Mouse (Mus musculus) lung, postnatal 0 days (tissue): ENCODE data around the gene Adh5. TPM values are rescaled to one million over a fixed set of nuclear protein-coding genes. Genes with fewer than 3 reads are reported as not detected.

Source experiments
- ATAC-seq: fragments of 200-750 bp; cut with Nextera tagmentation; 2 replicates; pipeline ENCODE4 v1.8.0; 2017; ENCODE audit warnings: moderate library complexity
- DNase-seq: peaks from one replicate; pipeline ENCODE4 v3.0.0-alpha.2; 2016; ENCODE audit warnings: low spot score
- H3K27ac ChIP-seq: fragments of 300-500 bp; sonication (generic); 2 replicates; pipeline ENCODE4 v1.5.1; 2014; ENCODE audit warnings: antibody characterized with exemption, mild to moderate bottlenecking, low read length, mixed read lengths
- H3K27me3 ChIP-seq: fragments of 300-500 bp; sonication (generic); replicated peaks from 2 replicates; pipeline ENCODE4 v1.6.1; 2014; ENCODE audit warnings: low read length, mixed read lengths; ENCODE audit not compliant: insufficient read depth
- H3K36me3 ChIP-seq: fragments of 300-500 bp; sonication (generic); 2 replicates; pipeline ENCODE4 v1.6.1; 2014; ENCODE audit warnings: low read length, mixed read lengths; ENCODE audit not compliant: insufficient read depth
- H3K4me1 ChIP-seq: fragments of 300-500 bp; sonication (generic); 2 replicates; pipeline ENCODE4 v1.6.1; 2014; ENCODE audit warnings: antibody characterized with exemption, low read depth, low read length, mixed read lengths; ENCODE audit not compliant: insufficient read depth
- H3K4me2 ChIP-seq: fragments of 300-500 bp; sonication (generic); replicated peaks from 2 replicates; pipeline ENCODE4 v1.6.1; 2014; ENCODE audit warnings: low read depth, mild to moderate bottlenecking, low read length, moderate library complexity, mixed read lengths
- H3K4me3 ChIP-seq: fragments of 300-500 bp; sonication (generic); 2 replicates; pipeline ENCODE4 v1.5.1; 2014; ENCODE audit warnings: low read depth, low read length
- H3K9ac ChIP-seq: fragments of 300-500 bp; sonication (generic); replicated peaks from 2 replicates; pipeline ENCODE4 v1.6.1; 2014; ENCODE audit warnings: low read depth, mild to moderate bottlenecking
- H3K9me3 ChIP-seq: fragments of 300-500 bp; sonication (generic); 2 replicates; pipeline ENCODE4 v1.6.1; 2016; ENCODE audit warnings: low read length, mixed read lengths
- CTCF ChIP-seq: IDR thresholded peaks from 2 replicates; pipeline ENCODE4 v1.5.1; 2016; ENCODE audit warnings: antibody characterized with exemption, mild to moderate bottlenecking
- EP300 ChIP-seq: IDR thresholded peaks from 2 replicates; pipeline ENCODE4 v1.6.1; 2016; ENCODE audit warnings: antibody characterized with exemption, mild to moderate bottlenecking, control low read depth
- WGBS: fragments of 180-500 bp; shearing (Covaris S2); extraction: QIAGEN DNeasy Blood & Tissue Kit; methylation state at CpG from one replicate; pipeline ENCODE4 v1.1.7; 2014; 5-methylcytosine and 5-hydroxymethylcytosine counted together
- polyA plus RNA-seq: library from polyadenylated mRNA; unstranded; fragments of >200 nt; fragmentation: Nextera tagmentation; extraction: Ambion mirVana; gene quantifications from 2 replicates; pipeline ENCODE4 v1.2.1, GENCODE M21; 2015

Adh5 gene
- polyA plus RNA-seq, 1 experiment from 2014 or later: 116 TPM

DNA sequence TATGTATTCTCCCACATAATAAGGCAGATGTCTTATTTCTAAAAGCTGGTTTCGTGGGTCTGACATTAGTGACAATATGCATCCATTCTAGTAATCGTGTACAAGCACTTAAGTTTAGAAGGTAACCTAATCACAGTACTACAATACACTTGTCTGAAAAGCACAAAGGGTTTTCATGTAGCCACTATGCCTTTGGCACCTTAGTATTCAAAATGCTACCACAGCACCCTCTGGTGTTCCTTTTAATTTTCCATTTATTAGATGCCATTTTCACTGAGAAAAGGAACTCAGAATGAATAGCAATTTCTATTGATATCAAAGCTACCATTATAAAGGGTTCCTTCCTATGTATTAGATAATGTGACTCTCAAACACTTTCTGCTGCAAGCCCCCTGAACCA is 11.1 kb upstream of the Adh5 start:
- ATAC-seq (no peak), DNase-seq (peak; percentile 52)
- H3K27me3 ChIP-seq: no peaks in the 10 kb centered on the region
- H3K4me1 ChIP-seq: no peaks in the 10 kb centered on the region; the same call in 1 of the 2 replicates
- no peaks in the 10 kb centered on the region for H3K36me3 ChIP-seq
- no peak overlapping the region for H3K27ac ChIP-seq
- WGBS: 62% methylated on average over 2 of the region's 2 CpGs
- no peaks in the 10 kb centered on the region for H3K9me3 ChIP-seq
- H3K4me2 ChIP-seq: no peak overlapping the region
- TF ChIP-seq CTCF: peak; percentile 65
- no peak for TF ChIP-seq EP300
- no peak overlapping the region for H3K9ac ChIP-seq
- no peak overlapping the region for H3K4me3 ChIP-seq

DNA sequence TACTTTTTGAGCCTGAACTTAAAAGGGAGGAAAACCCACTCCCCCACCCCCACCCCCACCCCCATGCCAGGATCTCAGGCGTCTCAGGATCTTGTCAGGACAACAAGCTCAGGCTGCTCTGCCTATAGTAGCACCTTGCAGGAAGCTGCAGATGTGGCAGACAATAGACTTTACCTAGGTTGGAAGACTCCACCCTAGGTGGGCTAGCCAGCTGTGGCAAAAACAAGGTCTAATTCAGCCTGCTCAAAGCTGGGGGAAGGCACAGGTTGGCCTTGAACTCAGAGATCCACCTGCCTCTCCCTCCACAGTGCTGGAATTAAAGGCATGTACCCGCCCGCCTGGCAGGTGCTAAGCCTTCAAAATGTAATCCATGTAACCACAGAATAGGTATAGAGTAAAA is 4.2 kb upstream of the Adh5 start:
- TF ChIP-seq EP300 (no peak), CTCF (no peak)
- DNase-seq (no peak), ATAC-seq (no peak)
- Histone ChIP-seq H3K4me3 (no peak overlapping the region), H3K9ac (no peak overlapping the region), H3K4me1 (peaks cover 4% of the 10 kb centered on the region; the same call in 1 of the 2 replicates), H3K36me3 (no peaks in the 10 kb centered on the region), H3K4me2 (no peak overlapping the region), H3K27me3 (no peaks in the 10 kb centered on the region), H3K9me3 (no peaks in the 10 kb centered on the region), H3K27ac (no peak overlapping the region)
- 65% methylated on average over 3 of the region's 3 CpGs for WGBS

DNA sequence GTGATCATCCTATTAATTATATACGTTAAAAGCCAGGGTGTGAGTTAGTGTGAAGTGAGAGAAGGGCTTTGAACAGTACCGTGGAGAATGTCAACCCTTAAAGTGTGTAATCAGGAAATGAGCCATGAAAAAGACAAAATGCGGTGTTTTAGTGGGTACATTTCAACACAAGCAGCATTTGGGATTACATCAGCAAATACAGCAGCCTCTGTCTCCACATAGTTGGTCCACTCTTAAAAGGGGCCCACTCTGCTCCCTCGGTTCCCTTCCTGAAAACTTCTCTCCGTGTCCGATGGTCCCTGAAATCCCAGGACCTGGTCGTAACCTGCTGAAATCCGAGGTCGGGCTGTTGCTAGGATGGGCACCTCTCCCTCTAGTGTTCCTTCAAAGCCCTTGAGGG is 690 bp upstream of the Adh5 start:
- Histone ChIP-seq H3K9ac (no peak overlapping the region), H3K9me3 (no peaks in the 10 kb centered on the region), H3K4me2 (peak overlapping the region; percentile 82), H3K27ac (peak overlapping the region; percentile 76), H3K4me1 (peaks cover 4% of the 10 kb centered on the region; the same call in 1 of the 2 replicates), H3K4me3 (peak overlapping the region; percentile 88), H3K36me3 (0 out of 2 replicates have a peak, but pooled peaks cover 8% of the 10 kb centered on the region), H3K27me3 (no peaks in the 10 kb centered on the region)
- ATAC-seq (no peak; the same call in 1 of the 2 replicates), DNase-seq (peak; percentile 44)
- 3% methylated on average over 9 of the region's 9 CpGs for WGBS
- TF ChIP-seq CTCF: peak; percentile 17; the same call in 1 of the 2 replicates
- no peak for TF ChIP-seq EP300

DNA sequence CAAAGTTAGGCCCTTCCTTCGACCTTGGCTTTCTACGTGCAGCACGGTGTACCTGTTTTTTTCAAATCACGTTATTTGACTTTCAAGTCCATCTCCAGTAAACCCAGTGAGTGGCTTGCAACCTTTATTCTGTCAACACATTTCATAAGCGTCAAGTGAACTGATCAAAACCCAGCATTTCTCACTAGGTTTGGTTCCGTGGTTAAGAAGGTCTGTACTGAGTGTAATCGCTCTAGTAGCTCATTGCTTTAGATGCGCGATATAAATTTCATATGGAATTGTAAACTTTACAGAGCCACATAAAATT is 525 bp downstream of the Adh5 start:
- 3% methylated on average over 9 of the region's 9 CpGs for WGBS
- peaks cover 8% of the 10 kb centered on the region; the same call in 1 of the 2 replicates for H3K36me3 ChIP-seq
- no peak for DNase-seq

DNA sequence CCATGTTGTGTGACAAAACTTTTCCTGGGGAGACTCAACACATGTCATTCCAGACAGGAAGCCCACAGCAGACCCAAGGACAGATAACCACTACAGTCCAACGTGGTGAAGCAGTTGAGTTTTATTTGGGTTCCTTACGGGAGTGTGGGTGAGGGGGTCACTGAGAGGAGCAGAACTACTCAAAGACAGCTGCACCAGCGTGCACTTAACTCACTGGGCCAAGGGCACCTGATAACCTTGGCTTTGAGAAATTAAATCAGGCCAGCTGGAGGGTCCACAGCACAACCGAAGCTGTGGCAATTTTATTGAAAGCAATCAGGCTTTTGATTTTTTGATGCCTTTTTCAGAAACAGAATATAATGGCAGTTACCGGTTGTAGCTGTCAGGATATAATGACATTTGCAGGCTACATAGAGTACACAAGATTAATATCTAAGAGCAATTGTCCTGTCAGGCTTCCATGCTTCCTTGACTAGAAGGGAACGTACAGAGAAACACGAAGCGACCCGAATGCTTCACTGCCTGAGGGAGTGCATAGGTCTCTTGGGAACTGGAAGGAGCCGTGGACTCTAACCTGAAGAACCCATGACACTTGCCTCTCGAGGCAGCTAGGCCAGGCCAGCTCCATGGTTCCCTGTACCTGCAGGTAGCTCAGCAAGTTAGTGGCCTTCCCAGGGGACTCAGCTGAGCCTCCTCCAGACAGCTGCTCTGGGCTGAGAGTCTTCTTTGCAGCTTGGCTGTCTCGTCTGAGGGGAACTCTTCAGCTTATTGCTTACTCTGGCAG is 5.4 kb downstream of the Adh5 start:
- WGBS: 72% methylated on average over 12 of the region's 12 CpGs
- no peak for TF ChIP-seq EP300
- no peak for TF ChIP-seq CTCF
- Histone ChIP-seq H3K4me1 (no peaks in the 10 kb centered on the region; the same call in 1 of the 2 replicates), H3K4me3 (no peak overlapping the region), H3K4me2 (no peak overlapping the region), H3K27ac (no peak overlapping the region), H3K9ac (no peak overlapping the region), H3K27me3 (no peaks in the 10 kb centered on the region), H3K9me3 (no peaks in the 10 kb centered on the region), H3K36me3 (peaks cover 25% of the 10 kb centered on the region)
- DNase-seq (no peak), ATAC-seq (no peak)

More for the DNA sequence above, 525 bp downstream of the Adh5 start:
- H3K27me3 ChIP-seq: no peaks in the 10 kb centered on the region
- peaks cover 4% of the 10 kb centered on the region; the same call in 1 of the 2 replicates for H3K4me1 ChIP-seq
- peak overlapping the region; percentile 81 for H3K9ac ChIP-seq
- no peak for ATAC-seq
- no peaks in the 10 kb centered on the region for H3K9me3 ChIP-seq
- H3K4me2 ChIP-seq: peak overlapping the region; percentile 82
- peak overlapping the region; percentile 81 for H3K27ac ChIP-seq
- H3K4me3 ChIP-seq: peak overlapping the region; percentile 88
- TF ChIP-seq CTCF (no peak), EP300 (no peak)

DNA sequence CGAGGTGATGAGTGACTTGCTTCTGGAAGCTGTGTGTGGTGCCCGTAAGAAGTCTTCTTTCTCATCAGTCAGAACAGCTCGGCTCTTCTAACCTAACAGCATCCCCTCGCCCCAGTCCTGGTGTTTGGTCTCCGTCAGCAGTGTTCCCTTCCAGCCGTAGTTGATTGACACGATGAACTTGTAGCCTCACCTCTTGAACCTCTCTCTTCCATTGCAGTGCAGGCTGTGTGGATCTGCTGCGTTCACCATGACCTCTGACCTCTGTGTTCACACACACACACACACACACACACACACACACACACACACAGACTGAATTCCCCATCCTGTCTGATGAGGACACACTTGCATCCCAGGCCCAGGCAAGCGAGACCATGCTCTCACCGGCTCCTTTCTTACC is 9.3 kb downstream of the Adh5 start:
- Histone ChIP-seq H3K4me2 (no peak overlapping the region), H3K4me1 (no peaks in the 10 kb centered on the region), H3K27ac (no peak overlapping the region), H3K27me3 (no peaks in the 10 kb centered on the region), H3K4me3 (no peak overlapping the region), H3K9me3 (no peaks in the 10 kb centered on the region), H3K36me3 (peaks cover 23% of the 10 kb centered on the region), H3K9ac (no peak overlapping the region)
- DNase-seq (no peak), ATAC-seq (no peak)
- no peak for TF ChIP-seq CTCF
- no peak for TF ChIP-seq EP300
- 77% methylated on average over 10 of the region's 10 CpGs for WGBS
